Mouse (Mus musculus) liver, embryonic 11.5 days (tissue): ENCODE data around the gene 3110070M22Rik. TPM values are rescaled to one million over a fixed set of nuclear protein-coding genes. Genes with fewer than 3 reads are reported as not detected.

Source experiments
- ATAC-seq: fragments of 200-750 bp; cut with Nextera tagmentation; replicated peaks from 2 replicates; pipeline ENCODE4 v1.8.0; 2017; ENCODE audit warnings: moderate number of reproducible peaks, mild to moderate bottlenecking, moderate TSS enrichment, moderate library complexity; ENCODE audit not compliant: low FRiP score
- DNase-seq: peaks from one replicate; pipeline ENCODE4 v3.0.0-alpha.2; 2017; ENCODE audit warnings: low spot score
- H3K27ac ChIP-seq: fragments of 300-500 bp; sonication (generic); 2 replicates; pipeline ENCODE4 v1.5.1; 2014; ENCODE audit warnings: mild to moderate bottlenecking, low read depth, low read length, control low read depth
- H3K27me3 ChIP-seq: fragments of 300-500 bp; sonication (generic); replicated peaks from 2 replicates; pipeline ENCODE4 v1.6.1; 2014; ENCODE audit warnings: low read length, mixed read lengths; ENCODE audit not compliant: control insufficient read depth, insufficient read depth
- H3K36me3 ChIP-seq: fragments of 300-500 bp; sonication (generic); 2 replicates; pipeline ENCODE4 v1.6.1; 2014; ENCODE audit warnings: mild to moderate bottlenecking, low read length, moderate library complexity, mixed read lengths; ENCODE audit not compliant: control insufficient read depth, insufficient read depth
- H3K4me1 ChIP-seq: fragments of 300-500 bp; sonication (generic); replicated peaks from 2 replicates; pipeline ENCODE4 v1.6.1; 2014; ENCODE audit warnings: low read length, mixed read lengths; ENCODE audit not compliant: control insufficient read depth, insufficient read depth
- H3K4me2 ChIP-seq: fragments of 300-500 bp; sonication (generic); 2 replicates; pipeline ENCODE4 v1.6.1; 2014; ENCODE audit warnings: mild to moderate bottlenecking, control low read depth, moderate library complexity
- H3K4me3 ChIP-seq: fragments of 300-500 bp; sonication (generic); 2 replicates; pipeline ENCODE4 v1.5.1; 2014; ENCODE audit warnings: low read depth, low read length, control low read depth
- H3K9ac ChIP-seq: fragments of 300-500 bp; sonication (generic); 2 replicates; pipeline ENCODE4 v1.6.1; 2014; ENCODE audit warnings: low read depth, low read length, control low read depth
- H3K9me3 ChIP-seq: fragments of 300-500 bp; sonication (generic); 2 replicates; pipeline ENCODE4 v1.6.1; 2016; ENCODE audit warnings: low read length, inconsistent platforms, mixed read lengths; ENCODE audit not compliant: control insufficient read depth
- WGBS: fragments of 180-500 bp; shearing (Covaris S2); extraction: QIAGEN DNeasy Blood & Tissue Kit; methylation state at CpG from one replicate; pipeline ENCODE4 v1.1.7; 2014; 5-methylcytosine and 5-hydroxymethylcytosine counted together
- polyA plus RNA-seq: library from polyadenylated mRNA; unstranded; fragments of >200 nt; fragmentation: Nextera tagmentation; extraction: Ambion mirVana; gene quantifications from 2 replicates; pipeline ENCODE4 v1.2.1, GENCODE M21; 2014

The 3110070M22Rik gene
- polyA plus RNA-seq, 1 experiment from 2014 or later = 0.56 TPM

DNA sequence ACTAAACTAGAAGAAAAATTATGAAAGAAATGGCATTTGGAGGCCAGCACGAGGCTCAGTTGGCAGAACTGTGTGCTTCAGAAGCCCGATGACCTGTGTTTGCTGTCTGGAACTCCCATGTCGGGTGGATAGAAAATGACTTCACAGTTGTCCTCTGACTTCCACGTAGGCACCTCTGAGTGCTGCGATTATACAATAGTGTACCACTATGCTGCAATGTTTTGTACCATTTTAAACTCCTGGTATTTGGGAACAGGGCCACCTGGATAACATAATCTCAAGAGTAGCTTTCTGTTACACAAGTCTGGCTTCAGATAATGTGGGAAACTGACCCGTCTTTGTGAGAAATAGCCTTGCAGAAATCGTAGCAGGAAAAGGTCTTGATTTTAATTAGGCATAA is 31.8 kb downstream of the 3110070M22Rik start:
- Histone ChIP-seq H3K27me3 (no peaks in the 10 kb centered on the region), H3K4me1 (no peaks in the 10 kb centered on the region), H3K4me2 (no peak overlapping the region), H3K4me3 (no peak overlapping the region), H3K27ac (no peak overlapping the region), H3K9ac (no peak overlapping the region), H3K36me3 (peaks cover 9% of the 10 kb centered on the region), H3K9me3 (no peaks in the 10 kb centered on the region)
- DNase-seq (no peak), ATAC-seq (no peak)
- 91% methylated on average over 7 of the region's 7 CpGs for WGBS

DNA sequence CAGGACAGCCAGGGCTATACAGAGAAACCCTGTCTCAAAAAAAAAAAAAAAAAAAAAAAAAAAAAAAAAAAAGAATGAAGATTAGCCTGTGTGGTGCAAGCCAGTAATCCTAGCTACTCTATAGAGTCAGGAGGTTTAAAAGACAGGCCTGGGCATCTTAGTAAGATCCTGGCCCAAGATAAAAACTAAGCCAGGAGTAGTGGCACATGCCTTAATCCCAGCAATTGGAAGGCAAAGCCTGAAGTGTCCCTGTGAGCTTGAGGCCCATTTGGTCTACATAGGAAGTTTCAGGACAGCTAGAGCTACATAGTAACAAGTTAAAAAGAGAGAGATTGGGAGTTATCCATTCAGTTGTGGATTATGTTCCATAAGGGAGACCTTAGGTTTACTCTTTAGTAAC is 33.1 kb downstream of the 3110070M22Rik start:
- Histone ChIP-seq H3K4me1 (no peaks in the 10 kb centered on the region), H3K4me2 (no peak overlapping the region), H3K9ac (no peak overlapping the region), H3K27me3 (no peaks in the 10 kb centered on the region), H3K4me3 (no peak overlapping the region), H3K27ac (no peak overlapping the region), H3K9me3 (no peaks in the 10 kb centered on the region), H3K36me3 (peaks cover 20% of the 10 kb centered on the region)
- DNase-seq (no peak), ATAC-seq (no peak)

DNA sequence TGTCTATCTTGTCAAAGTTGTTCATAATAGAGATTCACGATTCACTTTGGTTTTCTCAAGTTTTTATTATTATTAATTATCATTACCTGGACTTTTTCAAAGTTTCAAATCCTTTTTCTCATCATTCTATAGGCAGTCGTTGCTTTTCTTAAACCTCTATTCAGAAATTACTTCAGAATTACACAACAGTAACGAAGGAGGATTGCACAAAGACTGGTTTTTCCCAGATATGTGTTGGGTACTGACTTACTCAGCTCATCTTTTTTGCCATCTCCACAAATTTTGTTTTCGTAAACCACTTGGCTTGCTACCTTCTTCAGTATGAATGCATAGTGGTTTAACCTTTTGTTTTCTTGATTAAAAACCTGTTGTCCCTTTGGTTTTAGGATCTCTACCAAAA is 34.6 kb downstream of the 3110070M22Rik start:
- Histone ChIP-seq H3K9me3 (no peaks in the 10 kb centered on the region), H3K27ac (no peak overlapping the region), H3K36me3 (peaks cover 21% of the 10 kb centered on the region), H3K4me2 (no peak overlapping the region), H3K4me1 (no peaks in the 10 kb centered on the region), H3K27me3 (no peaks in the 10 kb centered on the region), H3K9ac (no peak overlapping the region), H3K4me3 (no peak overlapping the region)
- DNase-seq (no peak), ATAC-seq (no peak)
- 87% methylated on average over 4 of the region's 4 CpGs for WGBS

DNA sequence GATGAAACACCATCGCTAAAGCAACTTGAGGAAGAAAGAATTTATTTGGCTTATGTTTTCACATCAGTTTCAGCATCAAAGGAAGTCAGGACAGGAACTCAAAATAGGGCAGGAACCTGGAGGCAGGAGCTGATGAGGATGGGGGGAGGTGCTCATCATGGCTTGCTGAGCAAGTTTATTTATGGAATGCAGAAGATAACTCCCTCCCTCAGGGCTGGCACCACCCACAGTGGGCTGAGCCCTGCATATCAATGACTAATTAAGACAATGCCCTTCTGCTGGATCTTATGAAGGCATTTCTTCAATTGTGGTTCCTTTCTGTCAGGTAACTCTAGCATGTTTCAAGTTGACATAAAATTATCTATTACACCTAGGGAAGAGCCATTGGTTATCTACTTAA is 45.9 kb downstream of the 3110070M22Rik start:
- no peak overlapping the region for H3K27ac ChIP-seq
- H3K27me3 ChIP-seq = no peaks in the 10 kb centered on the region
- peak; percentile 85 for ATAC-seq
- no peaks in the 10 kb centered on the region for H3K4me1 ChIP-seq
- 86% methylated on average over 1 of the region's 1 CpGs for WGBS
- no peak overlapping the region for H3K9ac ChIP-seq
- DNase-seq = no peak
- H3K36me3 ChIP-seq = peaks cover 30% of the 10 kb centered on the region
- H3K4me3 ChIP-seq = no peak overlapping the region
- no peaks in the 10 kb centered on the region for H3K9me3 ChIP-seq
- no peak overlapping the region for H3K4me2 ChIP-seq

Other genes with a start within 250 kb of the 3110070M22Rik start
- gene Paip1, start 59.8 kb downstream of the 3110070M22Rik start, polyA plus RNA-seq = 43.9 and 44.1 TPM in 2 replicates
- gene 4833420G17Rik, start 25.6 kb downstream of the 3110070M22Rik start, polyA plus RNA-seq = 40.3 and 40.5 TPM in 2 replicates
- 0.90 and 1.0 TPM in 2 replicates for gene Tmem267, start 344 bp downstream of the 3110070M22Rik start, polyA plus RNA-seq
- 0.05 TPM in 1 of 2 replicates, not detected in the other for gene Ccl28, start 135.4 kb upstream of the 3110070M22Rik start, polyA plus RNA-seq
- gene Hmgcs1, start 202.0 kb upstream of the 3110070M22Rik start, polyA plus RNA-seq = 119 and 136 TPM in 2 replicates